Mouse (Mus musculus) neural tube, postnatal 0 days (tissue): ENCODE data around the gene Olfr281. TPM values are rescaled to one million over a fixed set of nuclear protein-coding genes. Genes with fewer than 3 reads are reported as not detected.

Experiments
- polyA plus RNA-seq: library from polyadenylated mRNA; unstranded; fragments of >200 nt; fragmentation: Nextera tagmentation; extraction: Ambion mirVana; gene quantifications from 2 replicates; pipeline ENCODE4 v1.2.1, GENCODE M21; 2015

The Olfr281 gene
- polyA plus RNA-seq, result 0.14 TPM in 1 of 2 replicates, not detected in the other

DNA sequence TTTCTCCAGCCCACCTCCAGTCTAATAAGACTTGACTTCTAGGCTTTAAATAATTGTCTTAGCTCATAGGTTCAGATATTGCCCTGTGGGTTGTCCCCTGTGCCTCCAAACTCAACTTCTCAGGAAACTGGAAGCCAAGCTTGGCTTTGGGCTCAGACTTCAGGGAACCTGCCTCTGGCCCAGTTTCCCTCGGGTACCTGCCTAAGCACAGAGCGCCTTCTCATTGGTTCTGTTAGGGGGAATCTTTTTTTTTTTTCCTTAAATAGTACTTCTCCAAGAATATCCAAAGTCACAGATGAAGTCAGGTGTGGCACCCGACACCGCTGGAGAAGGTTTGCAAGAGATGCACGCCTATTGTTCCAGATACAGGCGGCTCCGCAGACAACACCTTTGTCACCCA is at the start of gene Olfr281:
TSS of gene Olfr281 (plus strand) at position 301 of the 400 bp plus-strand sequence.

DNA sequence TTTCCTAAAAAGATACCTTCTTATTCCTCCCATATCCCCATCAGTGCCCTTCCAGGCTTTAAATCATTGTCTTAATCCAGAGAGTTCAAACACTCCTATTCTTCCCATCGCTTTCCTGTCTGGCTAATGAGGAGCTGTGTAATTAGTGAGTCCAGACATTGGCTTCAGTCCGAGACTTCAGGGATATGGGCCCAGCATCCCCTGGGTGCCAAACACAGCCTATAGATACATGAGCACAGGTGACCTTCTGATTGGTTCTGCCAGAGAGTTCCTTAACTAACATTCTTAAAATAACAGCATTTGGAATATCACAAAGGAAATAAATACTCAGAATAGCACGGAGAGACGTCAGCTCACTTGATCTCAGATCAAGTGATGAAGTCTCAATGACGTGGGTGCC is 21.5 kb upstream of the Olfr281 start, which contains the start of gene Olfr282:
TSS of gene Olfr282 (plus strand) at position 301 of the 400 bp plus-strand sequence.

DNA sequence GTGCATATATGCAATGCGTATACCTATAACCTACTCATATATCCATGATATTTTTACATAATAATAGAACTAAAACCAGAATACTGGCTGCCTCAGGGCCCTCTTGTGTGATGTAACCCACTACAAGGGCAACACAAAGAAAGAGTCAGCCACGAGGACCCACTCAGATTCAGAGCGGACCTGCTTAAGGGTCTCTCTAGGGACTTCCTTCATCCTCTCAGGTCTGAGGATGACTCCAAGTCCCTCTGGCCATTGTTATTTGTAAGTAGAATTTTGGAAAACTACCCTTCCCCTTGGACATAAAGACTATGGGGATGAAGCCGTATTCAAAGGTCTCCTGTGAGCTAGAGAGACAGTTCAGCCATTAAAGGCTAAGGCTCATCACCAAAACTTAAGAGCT is 17.2 kb downstream of the Olfr281 start, which contains the start of gene OR5BS1P:
TSS of gene OR5BS1P (plus strand) at position 301 of the 400 bp plus-strand sequence.

DNA sequence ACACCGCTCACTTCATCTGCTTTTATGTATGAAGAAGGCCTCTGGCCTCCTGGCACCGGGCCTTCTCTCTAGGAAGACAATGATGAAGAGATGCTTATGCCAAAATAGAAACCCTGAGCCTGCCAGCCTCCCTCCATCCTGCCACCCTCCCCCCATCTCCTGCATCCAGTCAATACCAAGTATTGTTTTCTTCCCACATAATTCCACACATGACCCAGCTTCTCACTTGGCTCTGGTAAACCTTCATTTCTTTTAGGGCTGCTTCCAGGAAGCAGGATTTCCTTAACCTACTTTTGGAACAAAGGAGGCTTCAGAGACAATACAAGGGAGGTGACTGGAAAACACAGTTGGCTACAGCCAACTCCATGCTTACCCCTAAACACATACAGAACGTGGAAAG is 30.3 kb downstream of the Olfr281 start, which contains the start of gene Lalba:
TSS of gene Lalba (minus strand) at position 21 of the 400 bp plus-strand sequence.

DNA sequence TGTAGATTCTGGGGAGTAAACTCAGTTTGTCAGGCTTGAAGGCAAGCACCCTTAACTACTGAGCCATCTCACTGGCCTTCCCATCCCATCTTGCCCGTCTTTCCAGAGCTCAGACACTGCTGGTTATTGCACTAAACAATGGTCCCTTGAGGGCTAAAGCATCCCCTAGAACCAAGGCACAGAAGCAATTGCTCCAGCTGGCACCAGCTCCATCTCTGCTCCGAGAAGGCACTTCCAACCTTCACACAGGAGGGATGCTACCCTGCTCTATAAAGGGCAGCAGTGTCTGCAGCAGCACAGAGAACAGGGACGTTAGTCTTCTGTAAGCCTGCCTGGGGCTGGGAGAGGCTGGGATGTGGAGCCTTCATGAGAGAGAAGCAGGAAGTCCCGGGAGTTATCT is 39.7 kb downstream of the Olfr281 start, which contains the start of gene Olfr279:
TSS of gene Olfr279 (plus strand) at position 301 of the 400 bp plus-strand sequence.

Other genes with a start within 250 kb of the Olfr281 start
- 0.45 TPM in 1 of 2 replicates, not detected in the other for gene Gm44579, start 231.6 kb upstream of the Olfr281 start, polyA plus RNA-seq
- gene Olfr287, start 231.5 kb upstream of the Olfr281 start, polyA plus RNA-seq, result 6.5 TPM in 2 replicates
- gene Olfr286, start 218.1 kb upstream of the Olfr281 start, polyA plus RNA-seq, result not detected in 2 replicates
- not detected in 2 replicates for gene H1fnt, start 195.3 kb upstream of the Olfr281 start, polyA plus RNA-seq
- 8.0 and 9.8 TPM in 2 replicates for gene Zfp641, start 156.4 kb upstream of the Olfr281 start, polyA plus RNA-seq
- not detected in 2 replicates for gene Olfr285, start 135.2 kb upstream of the Olfr281 start, polyA plus RNA-seq
- not detected in 2 replicates for gene Olfr284, start 111.6 kb upstream of the Olfr281 start, polyA plus RNA-seq
- not detected in 2 replicates for gene Olfr283, start 71.6 kb upstream of the Olfr281 start, polyA plus RNA-seq
- not detected in 2 replicates for gene Olfr282, start 21.4 kb upstream of the Olfr281 start, polyA plus RNA-seq
- not detected in 2 replicates for gene OR5BS1P, start 17.3 kb downstream of the Olfr281 start, polyA plus RNA-seq
- gene Lalba, start 30.1 kb downstream of the Olfr281 start, polyA plus RNA-seq, result not detected in 2 replicates
- not detected in 2 replicates for gene Olfr279, start 39.8 kb downstream of the Olfr281 start, polyA plus RNA-seq
- 80.5 and 87.7 TPM in 2 replicates for gene Kansl2, start 81.7 kb downstream of the Olfr281 start, polyA plus RNA-seq
- gene Ccnt1, start 118.3 kb downstream of the Olfr281 start, polyA plus RNA-seq, result 40.5 and 42.5 TPM in 2 replicates
- not detected in 2 replicates for gene 4930415O20Rik, start 118.4 kb downstream of the Olfr281 start, polyA plus RNA-seq
- gene Adcy6, start 157.5 kb downstream of the Olfr281 start, polyA plus RNA-seq, result 8.7 and 9.7 TPM in 2 replicates
- 76.7 and 90.3 TPM in 2 replicates for gene Cacnb3, start 178.3 kb downstream of the Olfr281 start, polyA plus RNA-seq
- 20.5 and 21.6 TPM in 2 replicates for gene Ddx23, start 210.3 kb downstream of the Olfr281 start, polyA plus RNA-seq
- 18.3 and 19.6 TPM in 2 replicates for gene Rnd1, start 224.9 kb downstream of the Olfr281 start, polyA plus RNA-seq